Mouse (Mus musculus) adrenal gland, postnatal 14 days (tissue): Measurements from ENCODE around the gene Slc35e3. TPM values are rescaled to one million over a fixed set of nuclear protein-coding genes. Genes with fewer than 3 reads are reported as not detected.
A peak's percentile ranks its signal among the peaks of the same experiment; 100 is the strongest.
"Not testable (repeated sequence)": the region's sequence is repeated elsewhere in the genome, so short reads cannot be mapped to it uniquely, and the experiment has no call there.

Experiments used
- DNase-seq: peaks from one replicate; pipeline ENCODE4 v3.0.0; 2021; ENCODE audit warnings: mixed read lengths
- total RNA-seq: library from RNA; stranded (reverse); gene quantifications from 2 replicates; pipeline ENCODE4 v1.2.3, GENCODE M21; 2021

Gene Slc35e3
- total RNA-seq, 1 experiment from 2014 or later: 10.3 TPM

DNA sequence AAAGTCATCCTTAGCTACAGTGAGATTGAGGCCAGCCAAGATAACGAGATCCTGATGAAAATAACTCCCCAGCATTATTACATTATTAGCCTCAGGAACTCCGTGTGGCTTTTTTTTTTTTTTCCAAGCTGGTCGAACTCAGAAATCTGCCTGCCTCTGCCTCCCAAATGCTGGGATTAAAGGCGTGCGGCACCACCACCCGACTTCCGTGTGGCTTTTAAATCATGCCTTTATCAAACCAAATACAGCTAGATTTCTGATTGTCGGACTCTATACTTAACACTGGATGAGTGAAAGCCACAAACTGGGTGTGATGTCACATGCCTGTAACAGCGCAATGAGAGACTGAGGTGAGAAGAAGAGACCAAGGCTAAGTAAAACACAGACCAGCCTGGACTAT is 33.3 kb downstream of the Slc35e3 start:
- no peak for DNase-seq

GRCm38 (mm10) chr10:117712191-117712754 is 33.9 kb downstream of the Slc35e3 start:
- DNase-seq: no peak

DNA sequence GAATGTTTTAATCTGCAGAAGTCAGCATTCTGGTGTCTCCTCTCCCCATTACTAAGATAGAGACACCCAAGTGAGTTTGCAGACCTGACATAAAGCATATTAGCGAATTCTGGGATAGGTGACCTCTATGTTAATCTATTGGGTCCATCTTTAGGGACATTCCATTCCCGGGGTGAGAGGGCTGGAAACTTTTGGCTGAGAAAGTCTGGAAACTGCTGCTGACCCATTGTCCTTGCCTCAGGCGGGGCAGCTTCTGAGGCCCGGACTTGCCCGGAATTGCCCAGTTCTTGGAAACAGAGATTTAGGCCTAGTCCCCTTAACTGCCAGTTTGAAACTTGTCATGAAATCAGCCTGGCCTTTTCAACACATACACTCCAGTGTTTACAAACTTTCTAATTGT is 34.8 kb downstream of the Slc35e3 start:
- no peak for DNase-seq

- peak; percentile 99 for DNase-seq
Measured at GRCm38 (mm10) chr10:117710604-117711141, 35.5 kb downstream of the Slc35e3 start, which contains the start of gene Mdm2. Gene Mdm2, minus strand, starts transcription at chr10:117710758.

DNA sequence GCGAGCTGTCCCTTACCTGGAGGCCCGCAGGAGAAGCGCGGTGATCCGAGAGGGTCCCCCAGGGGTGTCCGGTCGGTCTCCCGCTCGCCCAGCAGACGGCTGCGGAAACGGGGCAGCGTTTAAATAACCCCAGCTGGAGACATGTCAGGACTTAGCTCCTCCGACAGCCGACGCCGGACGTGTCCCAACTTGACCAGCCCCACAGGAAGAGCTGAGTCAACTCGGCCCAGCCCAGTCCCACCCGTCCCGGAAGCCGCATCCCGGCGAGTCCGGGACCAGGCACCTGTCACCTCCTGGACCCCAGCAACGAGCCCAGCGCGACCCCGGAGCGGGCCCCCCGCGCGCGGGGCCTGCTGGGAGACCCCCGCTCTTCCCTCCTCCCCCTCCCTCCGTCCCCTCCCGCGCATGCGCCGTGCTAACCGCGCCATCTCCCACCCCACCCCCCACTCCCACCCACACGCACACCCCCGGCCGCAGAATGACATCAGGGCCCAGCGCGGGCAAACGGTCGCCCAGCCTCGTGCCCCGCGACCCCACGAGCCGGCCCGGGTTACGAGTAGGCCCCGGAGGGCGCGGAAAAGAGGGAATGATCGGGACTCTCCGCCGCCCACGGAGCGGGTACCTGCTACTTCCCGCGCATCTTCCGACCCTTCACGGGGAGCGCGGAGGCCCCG is 36.1 kb downstream of the Slc35e3 start:
- DNase-seq: peak; percentile 90

DNA sequence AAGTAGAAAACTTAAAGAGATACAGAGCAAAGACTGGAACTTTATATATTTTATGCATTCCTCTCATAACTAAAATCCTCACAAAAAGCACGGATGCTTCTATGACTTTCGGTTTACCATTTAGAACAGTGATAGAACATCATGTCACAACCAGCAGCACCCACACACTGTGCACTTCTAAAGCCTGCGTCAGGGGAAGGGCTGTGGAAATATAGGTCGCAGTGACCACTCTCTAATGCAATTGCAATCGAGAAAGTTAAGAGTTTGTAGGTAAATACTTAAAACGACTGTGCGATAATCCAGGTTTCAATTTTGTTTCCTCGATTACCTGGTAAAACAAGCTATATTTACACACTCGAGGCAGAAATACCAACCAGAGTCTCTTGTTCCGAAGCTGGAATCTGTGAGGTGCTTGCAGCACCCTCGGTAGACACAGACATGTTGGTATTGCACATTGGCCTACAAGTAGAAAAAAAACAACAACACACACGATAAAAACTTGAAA is 36.8 kb downstream of the Slc35e3 start:
- DNase-seq: no peak

DNA sequence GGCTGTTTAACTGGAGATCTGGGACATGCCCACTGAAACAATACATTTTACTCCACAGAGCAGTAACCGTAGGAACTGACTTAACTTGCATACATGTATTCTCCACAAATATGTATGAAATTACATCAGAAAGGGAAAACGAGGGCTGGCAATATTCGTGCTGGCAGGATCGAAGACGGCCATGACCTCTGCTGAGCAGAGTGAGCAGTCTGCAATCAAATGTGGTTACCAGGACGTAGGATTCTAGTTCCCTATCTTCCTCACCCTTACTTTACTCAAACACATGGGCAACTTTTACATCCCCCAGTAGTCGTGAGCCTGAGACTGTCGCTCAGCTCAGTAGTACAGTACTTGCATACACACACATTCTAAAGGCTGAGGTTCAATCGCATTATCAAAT is 37.3 kb downstream of the Slc35e3 start:
- no peak for DNase-seq

DNA sequence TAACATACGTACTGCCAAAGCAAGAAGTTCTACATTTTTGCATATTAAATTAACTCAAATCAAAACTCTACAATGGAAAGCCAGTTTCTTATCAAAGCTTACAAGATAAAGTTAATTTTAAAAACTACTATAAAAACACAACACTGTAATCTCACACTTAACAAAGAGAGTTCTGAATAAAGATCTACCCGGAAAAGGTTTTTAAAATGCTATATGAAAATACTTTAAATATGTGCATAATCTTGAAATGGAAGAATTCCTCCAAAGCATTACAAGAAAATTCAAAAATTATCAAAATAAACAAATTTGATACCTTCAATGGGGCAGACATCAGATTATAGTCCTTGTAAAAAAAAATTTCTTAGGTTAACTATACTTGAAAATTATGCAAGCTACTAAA is 37.8 kb downstream of the Slc35e3 start:
- DNase-seq: no peak

DNA sequence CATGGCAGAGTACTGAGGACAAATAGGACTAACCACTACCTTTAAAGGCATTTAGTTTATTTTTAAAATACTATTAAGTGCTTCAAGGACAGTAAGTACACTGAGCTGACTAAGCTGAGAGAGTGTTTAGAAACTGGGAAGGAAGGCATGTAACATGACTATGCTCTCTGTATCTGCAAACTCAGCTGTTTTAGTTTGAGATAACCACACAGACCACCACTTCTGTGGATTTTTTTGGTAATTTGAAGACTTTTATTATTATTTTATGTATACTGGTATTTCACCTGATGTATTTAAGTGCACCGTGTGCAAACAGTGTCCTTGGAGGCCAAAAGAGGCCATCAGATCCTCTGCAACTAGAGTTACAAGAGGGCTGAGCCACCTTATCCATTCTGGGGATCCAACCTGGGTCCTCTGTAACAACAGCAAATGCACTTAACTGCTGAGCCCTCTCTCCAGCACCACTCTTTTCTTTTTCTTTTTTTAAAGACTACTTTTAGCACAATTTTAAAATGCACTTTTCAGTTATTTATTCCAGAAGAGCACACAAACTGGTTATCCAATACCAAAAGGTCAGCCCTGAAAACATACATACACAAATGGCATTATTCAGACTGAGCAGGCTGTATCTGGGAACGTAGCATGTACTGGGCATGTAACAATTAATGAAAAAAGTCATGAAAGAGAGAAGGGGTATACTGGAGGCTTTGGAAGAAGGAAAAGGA is 38.9 kb downstream of the Slc35e3 start:
- no peak for DNase-seq

DNA sequence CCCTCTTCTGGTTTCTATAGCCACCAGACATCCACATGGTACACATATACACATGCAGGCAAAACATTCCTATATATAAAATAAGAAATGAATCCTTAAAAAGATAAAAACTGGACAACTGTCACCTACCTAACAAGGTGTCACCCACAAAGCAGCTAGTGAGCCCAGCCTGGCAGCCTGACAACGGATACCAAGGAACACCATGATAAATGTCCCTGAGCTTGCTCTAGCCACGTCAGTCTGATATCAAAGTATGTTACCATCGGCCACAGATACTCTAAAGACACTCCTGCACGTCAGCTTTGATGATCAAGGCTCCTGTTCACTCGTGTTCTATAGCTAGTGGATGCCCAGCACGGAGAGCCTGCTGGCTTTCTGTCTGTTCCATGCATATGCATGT is 39.7 kb downstream of the Slc35e3 start:
- no peak for DNase-seq

- DNase-seq: no peak
Measured at GRCm38 (mm10) chr10:117705806-117706205, 40.4 kb downstream of the Slc35e3 start.

DNA sequence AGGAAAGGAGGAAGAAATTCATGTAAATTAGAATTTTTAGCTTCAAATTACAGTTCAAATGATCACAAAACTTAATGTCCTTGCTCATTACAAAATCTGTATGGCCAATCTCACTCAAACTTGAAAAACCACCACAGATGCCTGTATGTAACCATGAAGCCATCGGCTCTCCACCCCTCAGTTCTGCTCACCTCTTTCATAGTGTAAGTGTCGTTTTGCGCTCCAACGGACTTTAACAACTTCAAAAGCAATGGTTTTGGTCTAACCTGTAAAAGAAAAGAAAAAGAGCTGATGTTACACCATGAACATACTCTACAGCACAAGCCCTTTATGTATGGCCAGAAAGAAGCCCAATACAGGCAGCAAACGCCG is 41.2 kb downstream of the Slc35e3 start:
- DNase-seq: no peak

DNA sequence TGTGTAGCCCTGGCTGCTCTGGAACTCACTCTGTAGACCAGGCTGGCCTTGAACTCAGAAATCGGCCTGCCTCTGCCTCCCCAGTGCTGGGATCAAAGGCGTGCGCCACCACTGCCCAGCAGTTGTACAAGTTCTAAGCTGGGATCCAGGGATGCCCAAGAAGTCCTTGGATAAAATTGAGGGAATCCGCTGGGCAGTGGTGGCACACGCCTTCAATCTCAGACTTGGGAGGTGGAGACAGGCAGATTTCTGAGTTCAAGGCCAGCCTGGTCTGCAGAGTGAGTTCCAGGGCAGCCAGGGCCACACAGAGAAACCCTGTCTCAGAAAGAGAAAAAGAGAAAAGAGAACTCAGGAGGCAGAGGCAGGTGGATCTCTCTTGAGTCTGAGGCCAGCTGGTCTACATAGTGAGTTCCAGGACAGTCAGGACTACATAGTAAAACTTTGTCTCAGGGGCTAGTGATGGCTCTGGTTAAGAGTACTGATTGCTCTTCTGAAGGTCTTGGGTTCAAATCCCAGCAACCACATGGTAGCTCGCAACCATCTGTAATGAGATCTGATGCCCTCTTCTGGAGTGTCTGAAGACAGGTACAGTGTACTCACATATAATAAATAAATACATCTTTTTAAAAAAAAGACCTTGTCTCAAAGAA is 41.7 kb downstream of the Slc35e3 start:
- not testable (repeated sequence) for DNase-seq

- DNase-seq: no peak
Measured at GRCm38 (mm10) chr10:117703506-117703905, 42.7 kb downstream of the Slc35e3 start.

- no peak for DNase-seq
Measured at GRCm38 (mm10) chr10:117702024-117702833, 43.9 kb downstream of the Slc35e3 start.

GRCm38 (mm10) chr10:117701034-117701829 is 44.9 kb downstream of the Slc35e3 start:
- DNase-seq: no peak

DNA sequence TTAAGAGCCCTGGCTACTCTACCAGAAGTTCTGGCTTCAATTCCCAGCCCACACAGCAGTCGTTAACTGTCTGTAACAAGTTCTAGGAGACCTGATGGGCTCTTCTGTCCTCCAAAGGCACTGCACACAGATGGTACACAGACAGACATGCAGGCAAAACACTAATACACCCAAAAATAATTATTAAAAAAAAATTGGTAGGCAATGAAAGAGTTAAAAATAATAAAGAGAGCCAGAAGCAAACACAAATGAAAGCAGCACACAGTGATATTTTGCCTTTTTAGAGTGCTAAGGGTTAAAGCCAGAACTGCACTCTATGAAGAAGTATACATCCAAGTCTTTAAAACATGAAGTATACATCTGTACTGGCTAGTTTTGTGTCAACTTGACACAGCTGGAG is 45.7 kb downstream of the Slc35e3 start:
- no peak for DNase-seq

DNA sequence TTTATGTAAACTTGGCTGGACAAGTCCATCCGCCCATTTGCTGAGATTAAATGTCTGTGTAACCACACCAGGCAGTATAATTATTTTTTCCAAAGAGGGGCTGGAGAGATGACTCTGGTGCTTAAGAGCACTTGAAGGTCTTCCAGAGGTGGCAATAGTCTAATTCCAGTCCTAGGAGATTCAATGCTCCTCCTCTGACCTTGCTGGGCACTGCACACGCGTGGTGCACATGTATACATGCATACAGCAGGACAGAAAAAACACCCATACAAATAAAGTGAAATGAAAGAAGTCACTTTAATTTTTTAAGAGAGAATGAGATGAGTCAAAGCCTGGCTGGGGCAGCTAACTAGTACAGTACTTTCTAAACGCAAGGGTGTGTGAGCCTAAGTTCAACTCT is 46.3 kb downstream of the Slc35e3 start:
- DNase-seq: no peak

DNA sequence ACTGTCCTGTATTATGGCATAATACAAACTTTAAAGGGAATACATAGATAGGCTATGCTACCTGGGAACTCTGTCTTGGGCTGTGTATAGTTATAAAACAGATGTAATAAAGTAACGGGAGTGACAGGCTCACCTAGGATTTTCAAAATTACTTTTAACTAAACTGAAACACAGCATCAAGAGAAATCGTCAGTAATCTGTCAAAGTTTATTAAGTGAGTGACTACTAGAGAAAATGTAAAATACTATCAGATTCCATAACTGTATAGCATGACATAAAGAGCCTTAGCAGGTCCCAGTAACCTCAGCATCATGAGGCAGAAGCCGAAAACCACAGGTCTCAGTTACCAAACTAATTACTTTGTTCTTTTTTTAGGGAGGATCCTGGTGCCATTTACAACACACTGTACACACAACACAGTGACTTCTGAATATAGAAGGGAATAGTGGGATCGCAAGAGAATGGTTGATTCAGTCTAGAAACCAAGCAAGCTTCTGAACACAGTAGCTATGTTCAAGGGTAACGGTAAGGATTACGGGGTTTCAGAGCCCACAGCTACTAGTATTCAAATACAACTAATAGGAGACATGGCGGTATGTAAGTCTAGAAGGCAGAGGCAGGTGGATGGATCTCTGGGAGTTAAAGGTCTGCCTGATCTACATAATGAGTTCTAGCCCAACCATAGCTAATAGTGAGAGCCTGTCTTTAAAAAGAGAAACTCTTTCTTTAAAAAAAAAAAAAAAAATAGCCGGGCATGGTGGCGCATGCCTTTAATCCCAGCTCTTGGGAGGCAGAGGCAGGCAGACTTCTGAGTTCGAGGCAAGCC is 47.6 kb downstream of the Slc35e3 start:
- DNase-seq: no peak

DNA sequence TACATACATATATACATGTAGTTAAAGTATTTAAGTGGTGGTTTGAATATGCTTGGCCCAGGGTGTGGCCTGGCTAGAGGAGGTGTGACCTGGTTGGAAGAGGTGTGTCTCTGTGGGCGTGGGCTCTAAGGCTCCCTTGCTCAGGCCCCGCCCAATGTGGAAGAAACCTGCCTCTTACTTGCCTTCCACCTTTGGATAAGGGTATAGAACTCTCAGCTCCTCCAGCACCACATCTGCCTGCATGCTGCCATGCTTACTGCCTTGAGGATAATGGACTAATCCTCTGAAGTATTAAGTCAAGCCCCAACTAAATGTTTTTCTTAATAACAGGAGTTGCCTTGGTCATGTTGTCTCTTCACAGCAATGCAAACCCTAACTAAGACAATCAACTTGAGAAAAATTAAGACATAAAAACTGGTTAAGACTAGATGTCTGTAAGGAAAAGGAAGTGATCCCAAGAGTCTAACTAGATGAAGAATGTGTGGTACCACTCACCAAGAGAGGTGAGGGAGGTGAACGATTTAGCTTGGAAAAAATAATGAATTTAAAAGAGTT is 48.5 kb downstream of the Slc35e3 start:
- DNase-seq: no peak
